13 mouse cellular contexts compared by ENCODE assay signal in genomic region chr8:86212461-86212860, GRCm38 (mm10).
"Had no signal": no experiment of that assay in that cellular context is flagged by ENCODE, and none has a peak within 500 bp of the region (broad histone marks: within the 10 kb centered on the region; RNA-seq: fewer than 3 reads in every experiment).

No protein-coding gene starts in this region.

- DNase-seq: gastrocnemius, adult 2 months; gastrocnemius, postnatal 10 days; gastrocnemius, postnatal 25 days; heart, adult 18-20 months; heart, postnatal 10 days; heart, postnatal 4 days; kidney, adult 18-20 months; kidney, adult 8-10 months; kidney, postnatal 10 days; kidney, postnatal 25 days; kidney, postnatal 4 days; liver; liver, embryonic 13.5 days had no signal
